Mouse (Mus musculus) intestine, embryonic 15.5 days (tissue): ENCODE data around the gene 3110082J24Rik. TPM values are rescaled to one million over a fixed set of nuclear protein-coding genes. Genes with fewer than 3 reads are reported as not detected.

Experiments
- ATAC-seq: fragments of 200-750 bp; cut with Nextera tagmentation; 2 replicates; pipeline ENCODE4 v1.8.0; 2017; ENCODE audit warnings: moderate TSS enrichment, moderate library complexity
- H3K27ac ChIP-seq: fragments of 300-500 bp; sonication (generic); 2 replicates; pipeline ENCODE4 v1.5.1; 2015; ENCODE audit warnings: mild to moderate bottlenecking, inconsistent platforms
- H3K27me3 ChIP-seq: fragments of 300-500 bp; sonication (generic); replicated peaks from 2 replicates; pipeline ENCODE4 v1.6.1; 2015; ENCODE audit warnings: inconsistent platforms
- H3K36me3 ChIP-seq: fragments of 300-500 bp; sonication (generic); 2 replicates; pipeline ENCODE4 v1.6.1; 2015; ENCODE audit warnings: inconsistent platforms
- H3K4me1 ChIP-seq: fragments of 300-500 bp; sonication (generic); replicated peaks from 2 replicates; pipeline ENCODE4 v1.6.1; 2015; ENCODE audit warnings: inconsistent platforms
- H3K4me2 ChIP-seq: fragments of 300-500 bp; sonication (generic); replicated peaks from 2 replicates; pipeline ENCODE4 v1.6.1; 2015; ENCODE audit warnings: mild to moderate bottlenecking, inconsistent platforms
- H3K4me3 ChIP-seq: fragments of 300-500 bp; sonication (generic); replicated peaks from 2 replicates; pipeline ENCODE4 v1.5.1; 2015; ENCODE audit warnings: inconsistent platforms
- H3K9ac ChIP-seq: fragments of 300-500 bp; sonication (generic); 2 replicates; pipeline ENCODE4 v1.6.1; 2015; ENCODE audit warnings: inconsistent platforms
- H3K9me3 ChIP-seq: fragments of 300-500 bp; sonication (generic); 2 replicates; pipeline ENCODE4 v1.6.1; 2016; ENCODE audit warnings: inconsistent platforms
- WGBS: fragments of 180-500 bp; shearing (Covaris S2); methylation state at CpG from one replicate; pipeline ENCODE4 v1.1.7; 2015; 5-methylcytosine and 5-hydroxymethylcytosine counted together
- polyA plus RNA-seq: library from polyadenylated mRNA; unstranded; fragments of >200 nt; fragmentation: Nextera tagmentation; extraction: Ambion mirVana; gene quantifications from 2 replicates; pipeline ENCODE4 v1.2.1, GENCODE M21; 2015

The 3110082J24Rik gene
- polyA plus RNA-seq, 1 experiment from 2014 or later: not detected

- H3K27ac ChIP-seq: no peak overlapping the region
- ATAC-seq: no peak
- 92% methylated on average over 11 of the region's 11 CpGs for WGBS
- no peak overlapping the region for H3K9ac ChIP-seq
- H3K9me3 ChIP-seq: no peaks in the 10 kb centered on the region
- H3K4me3 ChIP-seq: no peak overlapping the region
- no peak overlapping the region for H3K4me2 ChIP-seq
- no peaks in the 10 kb centered on the region for H3K27me3 ChIP-seq
- H3K36me3 ChIP-seq: peaks cover 42% of the 10 kb centered on the region
- no peaks in the 10 kb centered on the region for H3K4me1 ChIP-seq
Measured at GRCm38 (mm10) chr5:30135711-30136231, 29.9 kb upstream of the 3110082J24Rik start.

DNA sequence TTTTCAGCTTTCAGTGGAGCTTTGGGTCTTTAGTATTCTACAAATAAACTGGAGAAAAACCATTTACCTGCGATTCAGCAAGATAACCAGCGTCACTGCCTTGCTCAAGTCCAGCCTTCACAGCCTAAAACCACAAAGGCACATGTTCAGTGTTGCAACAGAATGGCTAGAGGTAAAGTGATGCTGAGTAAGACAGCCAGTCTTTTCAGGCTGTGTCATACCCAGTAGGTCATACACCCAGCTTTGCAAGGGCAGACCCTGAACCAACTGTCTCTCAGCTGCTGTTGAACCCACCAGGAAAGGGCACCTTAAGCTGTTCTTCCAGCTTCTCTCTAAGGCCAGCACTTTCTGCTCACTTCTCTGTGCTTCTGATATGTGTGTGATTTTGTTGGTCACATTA is 26.3 kb upstream of the 3110082J24Rik start:
- no peak for ATAC-seq

DNA sequence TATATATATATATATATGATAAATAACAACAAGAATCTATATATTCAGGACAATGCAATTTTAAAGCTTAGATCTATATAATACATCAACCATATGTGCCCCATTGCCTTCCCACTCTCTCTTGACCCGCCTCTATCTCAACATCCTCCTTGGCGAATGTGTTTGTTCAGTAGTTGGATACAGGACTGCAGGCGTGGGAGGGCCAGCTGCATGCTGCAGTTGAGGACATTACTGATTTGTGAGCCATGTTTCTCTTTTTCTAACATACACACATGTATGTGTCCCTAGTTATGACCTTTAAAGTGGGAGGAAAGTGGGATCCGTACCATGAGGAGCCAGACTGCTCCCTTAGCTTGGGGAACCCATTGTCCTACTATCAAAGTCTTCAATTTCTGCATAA is 25.4 kb upstream of the 3110082J24Rik start:
- WGBS: 87% methylated on average over 4 of the region's 4 CpGs
- no peak overlapping the region for H3K4me2 ChIP-seq
- H3K36me3 ChIP-seq: peaks cover 48% of the 10 kb centered on the region
- no peaks in the 10 kb centered on the region for H3K27me3 ChIP-seq
- ATAC-seq: no peak
- H3K4me3 ChIP-seq: no peak overlapping the region
- no peak overlapping the region for H3K9ac ChIP-seq
- no peaks in the 10 kb centered on the region for H3K9me3 ChIP-seq
- H3K27ac ChIP-seq: no peak overlapping the region
- H3K4me1 ChIP-seq: no peaks in the 10 kb centered on the region

More for the DNA sequence above, 26.3 kb upstream of the 3110082J24Rik start:
- peaks cover 43% of the 10 kb centered on the region for H3K36me3 ChIP-seq
- H3K9me3 ChIP-seq: no peaks in the 10 kb centered on the region
- H3K4me2 ChIP-seq: no peak overlapping the region
- no peaks in the 10 kb centered on the region for H3K4me1 ChIP-seq
- H3K4me3 ChIP-seq: no peak overlapping the region
- 92% methylated on average over 2 of the region's 2 CpGs for WGBS
- H3K27ac ChIP-seq: no peak overlapping the region
- H3K9ac ChIP-seq: no peak overlapping the region
- H3K27me3 ChIP-seq: no peaks in the 10 kb centered on the region

- Histone ChIP-seq H3K4me2 (no peak overlapping the region), H3K9ac (no peak overlapping the region), H3K27me3 (no peaks in the 10 kb centered on the region), H3K4me1 (no peaks in the 10 kb centered on the region), H3K27ac (no peak overlapping the region), H3K36me3 (peaks cover 42% of the 10 kb centered on the region), H3K9me3 (no peaks in the 10 kb centered on the region), H3K4me3 (no peak overlapping the region)
- 90% methylated on average over 6 of the region's 6 CpGs for WGBS
- no peak for ATAC-seq
Measured at GRCm38 (mm10) chr5:30128680-30129079, 22.8 kb upstream of the 3110082J24Rik start.

GRCm38 (mm10) chr5:30127921-30128597 is 22.2 kb upstream of the 3110082J24Rik start:
- Histone ChIP-seq H3K27me3 (no peaks in the 10 kb centered on the region), H3K4me3 (no peak overlapping the region), H3K36me3 (peaks cover 48% of the 10 kb centered on the region), H3K27ac (no peak overlapping the region), H3K4me1 (no peaks in the 10 kb centered on the region), H3K4me2 (no peak overlapping the region), H3K9ac (no peak overlapping the region), H3K9me3 (no peaks in the 10 kb centered on the region)
- WGBS: 90% methylated on average over 13 of the region's 13 CpGs
- no peak for ATAC-seq

DNA sequence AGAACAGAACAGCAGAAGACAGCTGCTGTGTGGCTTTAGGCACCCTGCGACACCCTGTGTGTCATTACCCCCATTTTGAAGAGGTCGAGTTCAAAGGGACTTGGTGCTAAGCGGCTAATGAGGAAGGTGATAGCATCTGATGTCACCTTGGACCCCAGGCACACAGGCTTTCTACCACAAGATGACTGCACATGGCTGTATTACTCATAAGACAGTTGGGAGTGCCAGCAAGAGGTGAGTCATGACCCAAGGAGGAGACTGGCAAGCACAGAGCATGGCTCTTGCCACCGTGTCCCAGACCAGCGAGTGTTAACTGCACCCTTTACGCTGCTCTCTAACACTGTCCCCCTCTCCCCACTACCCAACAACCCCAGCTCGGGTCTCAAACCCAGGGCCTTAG is 20.9 kb upstream of the 3110082J24Rik start:
- no peak for ATAC-seq
- Histone ChIP-seq H3K9ac (no peak overlapping the region), H3K4me3 (no peak overlapping the region), H3K4me2 (no peak overlapping the region), H3K27me3 (no peaks in the 10 kb centered on the region), H3K9me3 (no peaks in the 10 kb centered on the region), H3K27ac (no peak overlapping the region), H3K36me3 (peaks cover 59% of the 10 kb centered on the region), H3K4me1 (no peaks in the 10 kb centered on the region)
- 90% methylated on average over 7 of the region's 7 CpGs for WGBS

DNA sequence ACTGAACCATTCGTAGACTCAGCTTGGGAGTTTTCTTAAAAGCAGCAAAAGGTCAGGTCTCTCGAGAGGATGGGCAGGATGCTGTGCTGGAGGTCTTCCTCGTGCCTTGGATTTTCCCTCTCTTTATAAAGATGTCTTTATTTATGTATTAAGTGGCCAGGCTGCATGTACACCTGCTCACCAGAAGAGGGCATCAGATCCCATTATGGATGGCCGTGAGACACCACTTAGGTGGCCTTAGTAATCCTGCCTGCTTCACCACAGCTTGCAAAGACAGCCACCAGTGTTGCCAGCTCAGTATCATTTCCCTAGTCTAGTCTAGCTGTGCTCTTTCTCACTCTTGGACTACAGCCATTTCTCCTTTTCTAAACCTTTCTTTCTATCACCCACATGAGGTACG is 19.7 kb upstream of the 3110082J24Rik start:
- Histone ChIP-seq H3K9ac (no peak overlapping the region), H3K4me3 (no peak overlapping the region), H3K36me3 (peaks cover 62% of the 10 kb centered on the region), H3K27me3 (no peaks in the 10 kb centered on the region), H3K9me3 (no peaks in the 10 kb centered on the region), H3K4me1 (no peaks in the 10 kb centered on the region), H3K27ac (no peak overlapping the region), H3K4me2 (no peak overlapping the region)
- WGBS: 41% methylated on average over 5 of the region's 5 CpGs
- ATAC-seq: 0 out of 2 replicates have a peak, but pooled peaks have one; percentile 68

GRCm38 (mm10) chr5:30122481-30122880 is 16.6 kb upstream of the 3110082J24Rik start:
- no peaks in the 10 kb centered on the region for H3K9me3 ChIP-seq
- H3K36me3 ChIP-seq: peaks cover 68% of the 10 kb centered on the region
- no peak for ATAC-seq
- H3K27ac ChIP-seq: no peak overlapping the region
- WGBS: 90% methylated on average over 6 of the region's 6 CpGs
- no peak overlapping the region for H3K4me2 ChIP-seq
- H3K4me3 ChIP-seq: no peak overlapping the region
- no peaks in the 10 kb centered on the region for H3K4me1 ChIP-seq
- H3K9ac ChIP-seq: no peak overlapping the region
- H3K27me3 ChIP-seq: no peaks in the 10 kb centered on the region

GRCm38 (mm10) chr5:30120106-30120505 is 14.2 kb upstream of the 3110082J24Rik start:
- no peak overlapping the region for H3K27ac ChIP-seq

GRCm38 (mm10) chr5:30119163-30119562 is 13.3 kb upstream of the 3110082J24Rik start:
- Histone ChIP-seq H3K4me2 (no peak overlapping the region), H3K27ac (no peak overlapping the region), H3K4me3 (no peak overlapping the region), H3K9ac (no peak overlapping the region), H3K36me3 (peaks cover 55% of the 10 kb centered on the region), H3K4me1 (peaks cover 5% of the 10 kb centered on the region; the same call in 1 of the 2 replicates), H3K27me3 (peaks cover 10% of the 10 kb centered on the region), H3K9me3 (no peaks in the 10 kb centered on the region)
- no peak for ATAC-seq
- 83% methylated on average over 6 of the region's 6 CpGs for WGBS

More at GRCm38 (mm10) chr5:30120106-30120505, 14.2 kb upstream of the 3110082J24Rik start:
- Histone ChIP-seq H3K4me1 (no peaks in the 10 kb centered on the region), H3K4me2 (no peak overlapping the region), H3K4me3 (no peak overlapping the region), H3K9me3 (no peaks in the 10 kb centered on the region), H3K27me3 (peaks cover 4% of the 10 kb centered on the region), H3K36me3 (peaks cover 61% of the 10 kb centered on the region), H3K9ac (no peak overlapping the region)
- ATAC-seq: peak; percentile 84
- 75% methylated on average over 7 of the region's 7 CpGs for WGBS

DNA sequence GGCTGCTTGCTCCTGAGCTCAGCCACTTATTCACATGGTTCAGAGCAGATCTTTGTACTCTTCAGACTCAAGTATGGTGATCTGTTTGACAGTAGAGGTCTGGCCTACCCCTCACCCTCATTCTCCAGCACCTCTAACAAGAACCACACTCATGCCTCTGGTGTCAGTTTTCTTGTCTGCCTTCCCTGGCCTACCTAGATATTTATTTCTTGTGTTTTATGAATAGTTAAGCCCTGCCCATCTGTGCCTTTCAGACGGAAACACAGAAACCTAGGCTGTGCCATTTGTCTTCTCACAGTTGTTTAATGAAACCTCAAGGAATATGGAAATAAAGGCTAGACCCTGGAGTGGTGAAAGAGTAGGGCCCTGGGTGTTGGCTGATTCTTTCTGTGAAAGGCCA is 12.1 kb upstream of the 3110082J24Rik start:
- ATAC-seq: no peak
- H3K4me3 ChIP-seq: no peak overlapping the region
- no peak overlapping the region for H3K9ac ChIP-seq
- no peaks in the 10 kb centered on the region for H3K9me3 ChIP-seq
- peaks cover 49% of the 10 kb centered on the region for H3K36me3 ChIP-seq
- peaks cover 20% of the 10 kb centered on the region for H3K27me3 ChIP-seq
- no peak overlapping the region for H3K27ac ChIP-seq
- peaks cover 9% of the 10 kb centered on the region for H3K4me1 ChIP-seq
- no peak overlapping the region for H3K4me2 ChIP-seq
- 66% methylated on average over 1 of the region's 1 CpGs for WGBS

DNA sequence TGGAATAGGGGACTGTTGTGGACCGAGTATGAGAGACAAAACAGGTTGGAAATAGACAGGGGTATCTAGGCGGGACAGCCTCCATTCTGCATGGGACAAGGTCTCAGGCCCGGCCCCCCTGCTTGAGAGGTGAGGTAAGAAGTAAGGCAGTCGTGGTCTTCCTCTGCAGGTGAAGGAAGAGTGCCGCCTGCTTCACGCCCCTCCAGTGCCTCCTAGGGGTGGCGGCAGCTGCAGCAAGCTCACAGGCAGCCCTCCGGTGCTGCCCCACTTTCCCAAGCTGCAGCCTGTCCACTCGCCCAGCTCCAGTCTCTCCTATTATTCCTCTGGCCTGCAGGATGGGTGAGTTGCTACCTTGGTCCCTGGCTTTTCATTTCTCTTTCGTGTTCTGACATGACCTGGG is 9.8 kb upstream of the 3110082J24Rik start:
- H3K4me1 ChIP-seq: peaks cover 18% of the 10 kb centered on the region
- no peak overlapping the region for H3K4me2 ChIP-seq
- no peak overlapping the region for H3K4me3 ChIP-seq
- no peak for ATAC-seq
- no peaks in the 10 kb centered on the region for H3K9me3 ChIP-seq
- no peak overlapping the region for H3K27ac ChIP-seq
- no peak overlapping the region for H3K9ac ChIP-seq
- H3K27me3 ChIP-seq: peaks cover 20% of the 10 kb centered on the region
- WGBS: 37% methylated on average over 10 of the region's 10 CpGs
- peaks cover 30% of the 10 kb centered on the region for H3K36me3 ChIP-seq

DNA sequence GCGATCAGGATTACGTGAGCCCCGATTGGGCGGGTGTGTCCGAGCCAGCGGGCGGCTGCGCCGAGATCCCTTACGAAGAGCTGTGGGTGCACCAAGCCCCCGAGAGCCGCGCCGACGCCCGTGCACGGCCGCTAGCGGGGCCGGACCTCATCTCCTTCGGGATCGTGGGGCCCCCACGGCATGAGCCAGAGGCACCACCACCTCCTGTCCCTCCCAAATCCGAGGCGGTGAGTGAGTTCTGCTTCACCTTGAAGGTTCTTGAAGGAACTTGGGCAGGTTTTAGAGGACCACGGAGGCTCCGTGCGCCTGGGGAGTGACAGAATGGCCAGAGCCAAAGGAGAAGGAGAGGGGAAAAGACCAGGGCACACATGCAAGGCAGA is 8.9 kb upstream of the 3110082J24Rik start:
- ATAC-seq: no peak; the same call in 1 of the 2 replicates
- peaks cover 20% of the 10 kb centered on the region for H3K27me3 ChIP-seq
- H3K27ac ChIP-seq: no peak overlapping the region
- peak overlapping the region; percentile 63 for H3K9ac ChIP-seq
- peak overlapping the region; percentile 60 for H3K4me3 ChIP-seq
- H3K36me3 ChIP-seq: peaks cover 22% of the 10 kb centered on the region
- H3K4me2 ChIP-seq: peak overlapping the region; percentile 98
- H3K4me1 ChIP-seq: peaks cover 24% of the 10 kb centered on the region
- H3K9me3 ChIP-seq: no peaks in the 10 kb centered on the region
- under 1% methylated on average over 28 of the region's 28 CpGs for WGBS
